Mouse (Mus musculus) cortical plate, adult 2 months (tissue): ENCODE data around the gene Myoz1. TPM values are rescaled to one million over a fixed set of nuclear protein-coding genes. Genes with fewer than 3 reads are reported as not detected.

Source experiments
- H3K27ac ChIP-seq: fragments of 200-500 bp; 2 replicates; pipeline ENCODE4 v1.5.1; 2012; ENCODE audit warnings: low read length, control low read depth, inconsistent platforms; ENCODE audit not compliant: insufficient read depth
- H3K4me1 ChIP-seq: fragments of 200-500 bp; 2 replicates; pipeline ENCODE4 v1.6.1; 2011; ENCODE audit warnings: low read length; ENCODE audit not compliant: control insufficient read depth, insufficient read depth
- H3K4me3 ChIP-seq: fragments of 200-500 bp; 2 replicates; pipeline ENCODE4 v1.5.1; 2011; ENCODE audit warnings: mild to moderate bottlenecking, low read length, control low read depth; ENCODE audit not compliant: insufficient read depth
- CTCF ChIP-seq: fragments of 200-500 bp; IDR thresholded peaks from 2 replicates; pipeline ENCODE4 v1.5.1; 2011; ENCODE audit warnings: mild to moderate bottlenecking, control low read depth, low read length; ENCODE audit not compliant: insufficient read depth; ENCODE audit errors: extremely low read depth
- POLR2A ChIP-seq: fragments of 200-500 bp; IDR thresholded peaks from 2 replicates; pipeline ENCODE4 v1.6.1; 2011; ENCODE audit warnings: mild to moderate bottlenecking, low read length, control low read depth; ENCODE audit not compliant: insufficient read depth; ENCODE audit errors: extremely low read depth
- polyA plus RNA-seq: library from polyadenylated mRNA; depleted of rRNA; stranded (reverse); fragments of >200 nt; gene quantifications from 2 replicates; pipeline ENCODE4 v1.2.3, GENCODE M21; 2012

Myoz1 gene
- polyA plus RNA-seq, 1 experiment, result not detected

DNA sequence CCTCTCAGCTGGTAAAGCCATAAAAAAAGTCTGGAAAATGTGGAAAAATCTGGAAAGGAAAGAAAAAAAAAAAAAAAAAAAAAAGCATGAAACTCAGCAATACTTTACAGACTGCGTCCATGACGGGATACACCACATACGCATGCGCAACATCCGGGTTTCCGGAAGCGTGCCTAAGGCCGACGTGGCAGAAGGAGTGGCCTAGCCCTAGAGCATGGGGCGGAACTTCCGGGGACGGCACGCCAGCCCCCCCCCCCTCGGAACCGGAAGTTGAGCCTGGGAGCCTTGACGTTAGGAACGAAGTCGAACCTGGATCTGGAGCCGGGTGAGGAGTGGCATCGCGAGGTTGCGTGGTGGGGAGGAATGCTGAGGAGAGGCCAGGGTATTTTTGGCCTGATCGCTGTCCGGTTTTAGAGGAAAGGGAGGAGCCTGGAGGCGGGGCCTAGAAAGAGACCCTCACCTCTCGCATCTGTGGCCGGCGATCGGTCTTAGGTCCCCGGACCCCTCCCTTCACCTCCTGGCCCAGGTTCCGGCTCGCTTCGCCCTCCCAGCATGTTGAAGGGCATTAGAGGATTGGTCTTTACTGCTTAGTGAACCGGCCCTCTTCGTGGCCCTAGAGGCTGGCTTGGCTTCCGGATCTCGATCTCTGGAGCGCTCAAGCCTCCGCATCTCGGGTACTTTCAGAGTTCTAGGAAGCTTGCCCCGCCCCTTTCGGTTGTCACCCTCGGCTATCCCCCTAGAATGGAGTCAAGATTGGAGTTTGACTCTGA, 17.9 kb upstream of the Myoz1 start, which contains the start of gene Sec24c:
Gene Sec24c (plus strand): TSS at position 245 of the 770 bp plus-strand sequence.
- Histone ChIP-seq H3K4me1 (no peaks in the 10 kb centered on the region), H3K4me3 (peak within 1 kb of the TSS; percentile 62), H3K27ac (peak within 1 kb of the TSS; percentile 7; the same call in 1 of the 2 replicates)
- TF ChIP-seq POLR2A (peak; percentile 81; the same call in 1 of the 2 replicates), CTCF (no peak)

DNA sequence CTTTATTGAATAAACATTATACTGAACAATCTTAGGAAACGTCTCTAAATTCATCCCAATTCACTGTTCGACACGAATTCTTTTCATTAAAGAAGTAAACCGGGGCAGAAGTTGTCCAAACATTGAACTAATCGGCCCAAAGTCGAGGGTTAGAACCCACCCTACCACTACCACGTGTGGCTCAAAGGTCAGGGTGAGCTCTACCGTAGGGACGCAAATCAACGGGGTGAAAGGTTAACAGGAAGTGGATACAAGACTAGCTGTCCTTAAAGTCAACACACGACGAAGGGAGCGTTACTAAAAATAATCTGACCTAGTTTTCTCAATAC, 17.4 kb upstream of the Myoz1 start:
- H3K27ac ChIP-seq, result no peak overlapping the region
- H3K4me3 ChIP-seq, result peak overlapping the region; percentile 62
- H3K4me1 ChIP-seq, result no peaks in the 10 kb centered on the region
- TF ChIP-seq POLR2A (no peak), CTCF (no peak)

DNA sequence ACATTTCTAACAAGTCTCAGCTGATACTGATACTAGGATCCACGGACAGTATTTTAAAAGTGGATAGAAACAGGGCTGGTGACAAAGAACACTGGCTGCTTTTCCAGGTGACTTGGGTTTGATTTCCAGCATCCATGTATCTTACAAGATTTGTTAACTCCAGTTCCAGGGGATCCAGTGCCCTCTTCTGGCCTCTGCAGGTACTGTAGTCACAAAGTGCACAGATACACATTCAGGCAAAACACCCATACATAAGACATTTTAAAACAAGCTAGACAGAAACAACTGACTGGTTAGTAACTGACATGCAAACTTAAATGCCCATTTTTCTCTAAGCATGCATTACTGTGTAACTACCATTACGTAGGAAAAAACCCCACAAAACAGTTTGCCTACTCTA, 16.6 kb upstream of the Myoz1 start:
- TF ChIP-seq POLR2A, result no peak
- TF ChIP-seq CTCF, result 0 out of 2 replicates have a peak, but pooled peaks have one; percentile 9
- H3K4me1 ChIP-seq, result no peaks in the 10 kb centered on the region

DNA sequence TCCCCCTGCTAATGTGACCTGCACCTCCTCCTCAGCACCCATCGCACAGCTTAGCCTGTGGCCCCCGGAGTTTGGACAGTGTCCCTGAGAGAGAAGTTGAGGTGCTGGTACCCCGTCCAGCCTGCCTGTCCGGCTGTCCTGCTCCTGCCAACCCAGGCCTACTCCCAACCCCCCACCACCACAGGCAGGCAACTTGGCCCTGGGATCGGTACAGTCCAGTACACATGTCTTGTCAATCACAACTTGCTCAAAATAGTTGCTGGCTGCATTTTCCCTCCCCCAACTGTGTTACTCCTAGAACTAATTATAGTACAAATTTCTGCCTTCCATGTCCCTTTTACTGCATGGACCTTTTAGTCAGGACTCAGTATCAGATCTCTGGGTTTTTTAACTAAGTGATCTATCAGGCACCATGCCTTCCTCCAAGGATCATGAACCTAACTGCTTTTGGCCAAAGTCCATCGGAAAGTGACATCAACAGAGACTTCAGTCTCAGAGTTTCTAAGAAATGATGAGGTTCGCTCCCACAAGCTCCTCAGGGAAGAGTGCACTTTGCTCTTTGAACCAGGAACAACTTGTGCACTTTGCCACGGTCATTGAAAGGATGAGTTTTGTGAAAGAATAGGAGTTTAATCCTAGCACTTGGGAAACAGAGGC, 11.9 kb upstream of the Myoz1 start, which contains the start of gene Synpo2l:
Gene Synpo2l (minus strand): TSS at position 201 of the 657 bp plus-strand sequence.
- no peak for TF ChIP-seq POLR2A
- no peak for TF ChIP-seq CTCF
- no peaks in the 10 kb centered on the region for H3K4me1 ChIP-seq
- H3K4me3 ChIP-seq, result no peak within 1 kb of the TSS
- no peak within 1 kb of the TSS for H3K27ac ChIP-seq

More for the DNA sequence above, 16.6 kb upstream of the Myoz1 start:
- no peak overlapping the region for H3K4me3 ChIP-seq
- no peak overlapping the region for H3K27ac ChIP-seq

DNA sequence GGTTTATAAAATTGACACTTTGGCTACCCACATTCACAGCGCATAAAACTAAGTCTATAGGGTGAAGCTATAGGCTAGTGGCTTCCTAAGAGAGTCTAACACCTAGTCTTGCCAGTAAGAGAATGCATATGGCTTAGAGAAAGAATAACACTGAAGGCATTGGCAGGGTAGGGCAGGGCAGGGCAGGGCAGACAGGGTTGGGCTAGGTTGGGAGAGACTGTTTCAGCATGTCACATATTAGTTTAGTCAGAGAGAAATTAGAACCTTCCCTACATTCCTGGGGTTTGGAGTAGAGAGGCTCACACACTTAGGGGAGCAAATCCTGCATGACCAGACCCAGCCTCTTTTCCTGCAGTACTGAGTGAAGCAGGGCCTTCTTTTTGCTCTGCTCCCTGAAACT, 11.1 kb upstream of the Myoz1 start:
- Histone ChIP-seq H3K4me1 (no peaks in the 10 kb centered on the region), H3K4me3 (no peak overlapping the region), H3K27ac (no peak overlapping the region)
- no peak for TF ChIP-seq CTCF

DNA sequence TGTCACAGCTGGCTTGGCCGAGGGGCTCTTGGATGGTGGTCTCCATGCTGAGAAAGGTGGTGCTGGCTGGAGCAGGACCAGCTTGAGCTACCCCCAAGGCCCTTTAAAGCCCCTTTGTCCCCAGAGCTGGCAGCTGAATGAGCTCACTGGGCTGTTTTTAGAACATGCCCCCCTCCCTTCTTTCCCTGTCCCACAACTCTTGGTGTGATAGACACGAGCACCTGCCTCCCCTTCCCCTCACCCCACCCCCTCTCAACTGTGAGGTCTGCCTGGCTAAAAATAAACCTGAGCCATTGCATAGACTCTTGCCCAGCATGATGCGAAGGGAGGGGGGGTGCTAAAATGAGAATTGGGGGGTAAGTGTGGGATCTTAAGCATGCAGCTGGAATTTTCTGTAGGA, 8.1 kb upstream of the Myoz1 start:
- no peak for TF ChIP-seq CTCF
- TF ChIP-seq POLR2A, result no peak
- H3K4me1 ChIP-seq, result no peaks in the 10 kb centered on the region
- no peak overlapping the region for H3K27ac ChIP-seq
- no peak overlapping the region for H3K4me3 ChIP-seq

DNA sequence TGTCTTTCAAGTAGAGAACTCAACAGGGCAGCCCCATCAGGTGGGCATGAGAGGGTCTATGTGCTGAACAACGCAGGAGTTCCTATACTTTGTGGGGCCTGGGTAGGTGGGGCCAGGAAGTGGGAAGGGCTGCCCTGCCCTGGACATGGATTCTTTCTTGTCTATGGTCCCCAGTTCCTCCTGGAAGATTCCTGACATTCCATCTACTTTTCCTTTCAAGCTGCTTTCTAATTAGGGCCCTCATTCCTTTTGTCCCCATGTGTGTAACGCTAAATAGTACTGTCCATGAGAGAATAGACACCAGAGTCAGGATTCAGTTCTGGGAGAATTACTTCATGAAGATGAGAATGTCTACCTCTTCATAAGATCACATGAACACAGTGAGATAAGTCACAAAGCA, 7.3 kb upstream of the Myoz1 start:
- no peak overlapping the region for H3K27ac ChIP-seq
- TF ChIP-seq CTCF, result no peak
- no peak for TF ChIP-seq POLR2A
- H3K4me3 ChIP-seq, result no peak overlapping the region
- H3K4me1 ChIP-seq, result no peaks in the 10 kb centered on the region

DNA sequence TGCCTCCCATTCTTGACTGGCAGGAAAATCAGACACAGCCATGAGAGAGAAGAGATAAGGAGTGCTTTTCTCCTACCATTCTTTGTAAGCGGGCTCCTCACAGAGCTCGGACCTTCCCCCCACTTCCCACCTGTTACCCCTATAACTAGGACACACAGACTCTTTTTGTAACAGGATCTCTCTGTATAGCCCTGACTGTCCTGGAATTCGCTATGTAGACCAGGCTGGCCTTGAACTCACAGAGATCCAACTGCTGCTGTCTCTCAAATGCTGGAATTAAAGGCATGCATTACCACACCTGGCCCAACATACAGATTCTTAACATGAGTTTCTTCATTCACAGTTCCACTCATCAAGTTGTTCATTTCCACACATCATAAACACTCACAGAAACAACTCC, 6.4 kb upstream of the Myoz1 start:
- no peak overlapping the region; the same call in 1 of the 2 replicates for H3K4me3 ChIP-seq
- TF ChIP-seq POLR2A (no peak), CTCF (no peak)
- H3K27ac ChIP-seq, result no peak overlapping the region

DNA sequence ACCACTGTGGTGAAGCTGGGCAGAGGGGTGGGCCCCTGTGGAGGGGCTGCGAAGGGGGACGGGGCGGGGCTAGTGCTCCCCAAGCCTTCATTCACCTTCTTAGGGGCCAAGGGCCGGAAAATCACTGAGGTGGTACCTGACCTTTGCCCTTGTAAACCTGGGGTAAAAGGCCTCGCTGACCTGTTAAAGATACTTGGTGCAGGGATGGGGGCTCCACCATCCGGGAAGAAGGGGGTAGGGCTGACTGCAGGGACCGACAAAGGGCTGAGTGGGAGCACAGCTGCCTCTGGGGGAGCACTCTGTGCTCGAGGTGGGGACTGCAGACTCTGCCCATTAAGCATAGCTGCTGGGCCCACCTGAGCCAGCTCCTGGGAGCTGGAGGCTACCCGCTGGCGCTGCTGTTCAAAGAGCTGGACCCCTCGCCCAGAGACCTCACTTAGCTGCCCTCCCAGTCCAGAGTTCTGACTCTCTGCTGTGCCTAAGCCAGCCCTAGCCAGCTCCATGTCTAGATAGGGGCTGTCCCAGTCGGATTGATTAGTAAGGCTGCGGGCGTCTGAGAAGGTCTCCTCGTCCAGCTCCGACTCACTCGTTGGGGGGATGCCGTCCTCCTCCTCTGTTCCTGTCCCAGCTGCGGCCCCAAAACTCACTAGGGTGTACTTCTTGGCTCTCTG, 5.5 kb upstream of the Myoz1 start:
- H3K4me1 ChIP-seq, result no peaks in the 10 kb centered on the region
- peak overlapping the region; percentile 41 for H3K4me3 ChIP-seq
- TF ChIP-seq CTCF (no peak), POLR2A (no peak)
- no peak overlapping the region for H3K27ac ChIP-seq

More for the DNA sequence above, 6.4 kb upstream of the Myoz1 start:
- H3K4me1 ChIP-seq, result no peaks in the 10 kb centered on the region
